In the genomic region with DNA sequence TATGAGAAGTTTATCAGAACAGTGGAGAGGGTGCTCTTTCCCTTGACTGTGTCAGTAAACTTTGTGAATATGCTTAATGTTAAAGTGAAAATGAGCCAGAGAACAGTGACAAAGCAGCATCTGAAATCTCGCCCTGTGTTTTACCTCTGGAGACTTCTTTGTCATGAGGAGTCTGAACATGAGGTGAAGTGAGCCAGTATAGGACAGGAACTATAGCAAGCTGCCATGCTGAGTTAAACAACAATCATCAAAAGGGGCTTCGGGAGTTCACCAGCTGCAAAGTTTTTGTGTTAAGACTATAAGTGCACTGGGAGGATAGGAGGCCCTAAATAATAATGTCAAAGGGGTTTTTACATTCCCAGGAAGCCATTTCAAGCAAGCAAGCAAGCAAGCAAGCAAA, we compare ENCODE assay signal across 29 mouse cellular contexts.
DNase-seq lines count a peak whose midpoint lies in the region; ATAC-seq and TF ChIP-seq lines count a peak whose summit lies in the region.
"Had no signal": no experiment of that assay in that cellular context is flagged by ENCODE, and none has a peak within 500 bp of the region (broad histone marks: within the 10 kb centered on the region; RNA-seq: fewer than 3 reads in every experiment).

No protein-coding gene starts in this region.

- no peak for ATAC-seq in forebrain, embryonic 15.5 days (replicated peaks)
- no peak for ATAC-seq in forebrain, embryonic 13.5 days
- ATAC-seq in midbrain, postnatal 0 days (ENCODE audit: low FRiP score) = no peak
- ATAC-seq in neural tube, embryonic 12.5 days (ENCODE audit: low FRiP score, low read depth) = 0 out of 2 replicates have a peak, but pooled peaks have one; percentile 34
- ATAC-seq in liver, embryonic 11.5 days (replicated peaks; ENCODE audit: low FRiP score) = no peak
- ATAC-seq: CD4-positive, CD25-positive, alpha-beta regulatory T cell, adult 4 months; intestine, embryonic 16.5 days had no signal

- no peak for DNase-seq in midbrain, embryonic 10.5 days (ENCODE audit: low spot score)
- no peak for DNase-seq in midbrain, postnatal 0 days (ENCODE audit: low spot score)
- no peak for DNase-seq in neural tube, embryonic 10.5 days (ENCODE audit: extremely low spot score, low spot score)
- no peak for DNase-seq in liver, embryonic 11.5 days (ENCODE audit: low spot score)
- DNase-seq: adrenal gland, postnatal 25 days; cerebellum, adult 11-12 months; cerebellum, adult 9-11 months; gastrocnemius, postnatal 14 days; heart, postnatal 36 days; kidney, adult 8-10 months; kidney, postnatal 4 days; lung, adult 2 months; lung, postnatal 10 days; right cerebral cortex, adult 18-20 months; spleen, adult 18-20 months; thymus, postnatal 14 days had no signal

- 11% methylated on average over 2 of the region's 2 CpGs for WGBS in forebrain, embryonic 15.5 days
- whole genome bisulfite sequencing in forebrain, embryonic 13.5 days = 14% methylated on average over 2 of the region's 2 CpGs
- WGBS in midbrain, embryonic 10.5 days = 37% methylated on average over 2 of the region's 2 CpGs
- WGBS in midbrain, postnatal 0 days = 23% methylated on average over 2 of the region's 2 CpGs
- WGBS in neural tube, embryonic 12.5 days = 8% methylated on average over 2 of the region's 2 CpGs
- 78% methylated on average over 2 of the region's 2 CpGs for WGBS in liver, embryonic 11.5 days

- H3K4me3 ChIP-seq in forebrain, embryonic 15.5 days = no peak overlapping the region
- H3K4me3 ChIP-seq in forebrain, embryonic 13.5 days = no peak overlapping the region
- H3K4me3 ChIP-seq in midbrain, embryonic 10.5 days = no peak overlapping the region
- no peak overlapping the region for H3K4me3 ChIP-seq in midbrain, postnatal 0 days (ENCODE audit: low read depth, low read length)
- no peak overlapping the region for H3K4me3 ChIP-seq in neural tube, embryonic 12.5 days
- H3K4me3 ChIP-seq in liver, embryonic 11.5 days (ENCODE audit: low read depth, low read length) = no peak overlapping the region
- H3K4me3 ChIP-seq: heart, embryonic 10.5 days; heart, embryonic 15.5 days; limb, embryonic 10.5 days; limb, embryonic 15.5 days; myocyte had no signal

- peak overlapping the region; percentile 7; the same call in 1 of the 2 replicates for H3K27ac ChIP-seq in forebrain, embryonic 15.5 days (replicated peaks)
- no peak overlapping the region for H3K27ac ChIP-seq in forebrain, embryonic 13.5 days
- H3K27ac ChIP-seq in midbrain, embryonic 10.5 days (replicated peaks) = peak overlapping the region; percentile 63
- no peak overlapping the region for H3K27ac ChIP-seq in midbrain, postnatal 0 days (ENCODE audit: low read depth, low read length)
- no peak overlapping the region for H3K27ac ChIP-seq in neural tube, embryonic 12.5 days
- no peak overlapping the region for H3K27ac ChIP-seq in liver, embryonic 11.5 days (ENCODE audit: low read depth, low read length)
- H3K27ac ChIP-seq: heart, embryonic 10.5 days; heart, embryonic 15.5 days; kidney, postnatal 0 days; limb, embryonic 10.5 days; limb, embryonic 15.5 days; liver, embryonic 14.5 days; macrophage had no signal

- H3K9ac ChIP-seq in forebrain, embryonic 15.5 days (replicated peaks) = no peak overlapping the region
- H3K9ac ChIP-seq in forebrain, embryonic 13.5 days = no peak overlapping the region
- no peak overlapping the region for H3K9ac ChIP-seq in midbrain, postnatal 0 days (replicated peaks; ENCODE audit: low read length, poor library complexity, severe bottlenecking)
- no peak overlapping the region for H3K9ac ChIP-seq in neural tube, embryonic 12.5 days
- no peak overlapping the region for H3K9ac ChIP-seq in liver, embryonic 11.5 days (ENCODE audit: low read depth, low read length)
- H3K9ac ChIP-seq: heart, embryonic 15.5 days; limb, embryonic 15.5 days; liver, embryonic 14.5 days had no signal

- no peaks in the 10 kb centered on the region for H3K27me3 ChIP-seq in forebrain, embryonic 15.5 days
- no peaks in the 10 kb centered on the region for H3K27me3 ChIP-seq in forebrain, embryonic 13.5 days
- H3K27me3 ChIP-seq in midbrain, embryonic 10.5 days (ENCODE audit: low read depth, poor library complexity, severe bottlenecking) = no peaks in the 10 kb centered on the region
- H3K27me3 ChIP-seq in midbrain, postnatal 0 days (ENCODE audit: insufficient read depth, low read length) = no peaks in the 10 kb centered on the region
- H3K27me3 ChIP-seq in neural tube, embryonic 12.5 days (replicated peaks) = no peaks in the 10 kb centered on the region
- no peaks in the 10 kb centered on the region for H3K27me3 ChIP-seq in liver, embryonic 11.5 days (replicated peaks; ENCODE audit: control insufficient read depth, insufficient read depth, low read length)
- H3K27me3 ChIP-seq: heart, embryonic 15.5 days; limb, embryonic 15.5 days had no signal

- H3K4me2 ChIP-seq in forebrain, embryonic 15.5 days (replicated peaks) = no peak overlapping the region
- H3K4me2 ChIP-seq in forebrain, embryonic 13.5 days = no peak overlapping the region
- H3K4me2 ChIP-seq in midbrain, postnatal 0 days (ENCODE audit: low read depth, low read length, poor library complexity, severe bottlenecking) = no peak overlapping the region
- H3K4me2 ChIP-seq in neural tube, embryonic 12.5 days (replicated peaks) = no peak overlapping the region
- no peak overlapping the region for H3K4me2 ChIP-seq in liver, embryonic 11.5 days
- H3K4me2 ChIP-seq: heart, embryonic 15.5 days; limb, embryonic 15.5 days had no signal

- H3K4me1 ChIP-seq in forebrain, embryonic 15.5 days = peaks cover 6% of the 10 kb centered on the region; the same call in 1 of the 2 replicates
- peaks cover 11% of the 10 kb centered on the region for H3K4me1 ChIP-seq in forebrain, embryonic 13.5 days
- H3K4me1 ChIP-seq in midbrain, embryonic 10.5 days = peaks cover 22% of the 10 kb centered on the region
- H3K4me1 ChIP-seq in midbrain, postnatal 0 days (ENCODE audit: insufficient read depth, low read length) = no peaks in the 10 kb centered on the region
- no peaks in the 10 kb centered on the region for H3K4me1 ChIP-seq in neural tube, embryonic 12.5 days
- H3K4me1 ChIP-seq in liver, embryonic 11.5 days (replicated peaks; ENCODE audit: control insufficient read depth, insufficient read depth, low read length) = no peaks in the 10 kb centered on the region
- H3K4me1 ChIP-seq: heart, embryonic 10.5 days; heart, embryonic 15.5 days; limb, embryonic 10.5 days; limb, embryonic 15.5 days had no signal

- no peaks in the 10 kb centered on the region for H3K9me3 ChIP-seq in forebrain, embryonic 15.5 days
- no peaks in the 10 kb centered on the region for H3K9me3 ChIP-seq in forebrain, embryonic 13.5 days (replicated peaks)
- no peaks in the 10 kb centered on the region for H3K9me3 ChIP-seq in midbrain, embryonic 10.5 days (replicated peaks)
- no peaks in the 10 kb centered on the region for H3K9me3 ChIP-seq in midbrain, postnatal 0 days (ENCODE audit: low read length)
- H3K9me3 ChIP-seq in neural tube, embryonic 12.5 days = no peaks in the 10 kb centered on the region
- no peaks in the 10 kb centered on the region for H3K9me3 ChIP-seq in liver, embryonic 11.5 days (ENCODE audit: control insufficient read depth, low read length)
- H3K9me3 ChIP-seq: heart, embryonic 10.5 days; heart, embryonic 15.5 days; limb, embryonic 10.5 days; limb, embryonic 15.5 days had no signal

- no peaks in the 10 kb centered on the region for H3K36me3 ChIP-seq in forebrain, embryonic 15.5 days
- 0 out of 2 replicates have a peak, but pooled peaks cover 5% of the 10 kb centered on the region for H3K36me3 ChIP-seq in forebrain, embryonic 13.5 days (ENCODE audit: poor library complexity, severe bottlenecking)
- H3K36me3 ChIP-seq in midbrain, embryonic 10.5 days = peaks cover 12% of the 10 kb centered on the region; the same call in 1 of the 2 replicates
- H3K36me3 ChIP-seq in midbrain, postnatal 0 days (ENCODE audit: insufficient read depth, low read length) = no peaks in the 10 kb centered on the region
- H3K36me3 ChIP-seq in neural tube, embryonic 12.5 days = no peaks in the 10 kb centered on the region
- no peaks in the 10 kb centered on the region for H3K36me3 ChIP-seq in liver, embryonic 11.5 days (ENCODE audit: control insufficient read depth, insufficient read depth, low read length)
- H3K36me3 ChIP-seq: heart, embryonic 10.5 days; heart, embryonic 15.5 days; limb, embryonic 10.5 days; limb, embryonic 15.5 days had no signal

- TF ChIP-seq CTCF in midbrain, postnatal 0 days (IDR thresholded peaks at IDR 0.05) = no peak

Comparison
In these comparisons a context has a peak if more than half of its experiments do, and no peak if none do; other contexts are left out.
1. H3K27ac ChIP-seq: peak in forebrain, embryonic 15.5 days (single experiment) and midbrain, embryonic 10.5 days (single experiment); none in forebrain, embryonic 13.5 days (single experiment), midbrain, postnatal 0 days (single experiment), neural tube, embryonic 12.5 days (single experiment) and liver, embryonic 11.5 days (single experiment).